Mouse (Mus musculus): ENCODE data around the gene Trpc4.

Gene Trpc4

DNA sequence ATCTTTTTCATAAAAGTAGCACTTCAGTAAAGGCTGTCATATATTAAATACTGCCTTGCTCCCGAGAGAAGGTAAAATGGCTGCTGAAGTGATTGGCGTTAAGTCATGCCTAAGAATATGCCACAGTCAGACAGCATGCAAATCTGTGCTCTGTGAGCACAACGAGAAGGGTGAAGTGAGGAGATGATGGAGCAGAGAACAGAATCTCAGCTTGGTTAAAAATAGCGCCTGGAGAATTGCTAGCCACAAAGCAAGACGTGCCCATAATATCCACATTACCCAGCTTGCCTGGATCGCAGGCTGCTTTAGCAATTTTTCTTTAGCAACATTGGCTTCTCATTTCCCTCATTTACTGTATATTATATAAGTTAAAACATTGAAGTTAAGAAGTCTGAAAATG, 113.3 kb downstream of the Trpc4 start:
- DNase-seq, result no peak

DNA sequence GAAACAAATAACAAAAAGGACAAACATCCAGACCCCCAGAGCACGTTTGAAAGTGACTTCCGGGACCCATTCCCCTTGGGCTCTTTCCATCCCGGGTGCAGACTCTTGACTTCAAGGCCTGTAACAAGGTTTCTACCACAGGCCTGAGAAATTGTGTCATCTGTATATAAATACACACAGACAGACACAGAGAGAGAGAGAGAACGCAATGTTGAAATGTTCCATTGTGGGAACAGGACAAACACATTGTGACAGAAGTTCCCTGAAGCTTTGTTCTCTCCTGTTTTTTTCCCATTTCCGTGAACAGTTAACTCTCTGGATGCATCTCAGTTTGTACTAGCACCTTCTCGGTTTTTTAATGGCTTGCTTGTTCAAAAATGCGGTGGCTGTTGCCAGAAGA, 118.8 kb downstream of the Trpc4 start:
- no peak for DNase-seq

DNA sequence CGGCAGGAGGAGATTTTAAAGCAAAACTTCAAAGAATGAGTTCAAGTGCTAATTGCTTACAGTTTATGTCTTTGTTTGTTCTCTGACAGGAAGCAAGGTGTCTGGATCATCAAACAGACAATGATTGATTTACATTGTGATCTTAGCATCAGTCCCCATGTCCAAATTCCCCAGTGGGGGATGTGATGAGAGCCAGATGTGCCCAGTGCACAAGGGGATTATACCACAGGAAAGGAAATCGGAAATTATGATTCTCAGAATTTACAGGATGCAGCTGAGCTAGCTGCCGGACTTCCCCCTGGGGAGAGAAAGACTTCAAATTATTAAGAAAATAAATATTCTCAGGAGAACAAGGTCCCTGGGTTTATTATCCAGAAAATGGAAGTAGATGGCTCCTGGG, 133.9 kb downstream of the Trpc4 start:
- peak; percentile 0 to 2 for DNase-seq

DNA sequence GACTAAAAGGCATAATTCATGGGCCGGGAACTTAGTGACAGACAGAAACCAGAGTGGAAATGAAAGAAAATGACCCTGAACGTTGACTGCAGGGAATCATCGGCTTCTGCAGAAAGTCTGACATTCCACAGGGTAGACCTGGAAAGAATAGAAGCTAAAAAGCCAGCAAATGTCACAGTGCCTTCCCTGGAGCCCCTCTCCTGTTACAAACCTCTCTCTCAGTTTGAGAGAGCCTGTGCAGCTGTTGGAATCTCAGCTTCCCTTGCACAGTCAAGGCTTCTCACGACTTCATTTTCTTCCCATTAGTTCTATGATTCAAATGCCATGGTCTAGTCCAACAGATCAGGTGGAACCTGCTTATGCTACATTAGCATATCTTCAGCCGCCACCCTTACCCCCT, 154.8 kb downstream of the Trpc4 start:
- DNase-seq, result no peak

DNA sequence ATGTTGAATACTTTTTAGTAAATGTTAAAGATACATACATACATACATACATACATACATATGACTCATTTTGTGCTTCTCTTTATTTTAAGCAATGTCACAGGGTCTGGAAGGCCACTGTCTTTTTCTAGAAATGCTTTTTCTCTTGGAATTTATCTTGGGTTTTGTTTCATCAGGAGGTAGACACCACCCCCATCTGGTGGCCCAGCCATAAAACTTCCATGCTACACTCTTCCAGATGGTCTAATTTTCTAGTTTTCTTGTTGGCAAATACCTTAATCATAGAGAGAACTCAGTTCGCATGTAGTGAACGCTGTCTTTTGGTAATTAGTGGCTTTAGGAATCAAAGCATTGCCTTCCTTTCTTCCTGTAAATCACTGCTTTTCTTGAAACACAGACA, 158.2 kb downstream of the Trpc4 start:
- DNase-seq, result no peak

DNA sequence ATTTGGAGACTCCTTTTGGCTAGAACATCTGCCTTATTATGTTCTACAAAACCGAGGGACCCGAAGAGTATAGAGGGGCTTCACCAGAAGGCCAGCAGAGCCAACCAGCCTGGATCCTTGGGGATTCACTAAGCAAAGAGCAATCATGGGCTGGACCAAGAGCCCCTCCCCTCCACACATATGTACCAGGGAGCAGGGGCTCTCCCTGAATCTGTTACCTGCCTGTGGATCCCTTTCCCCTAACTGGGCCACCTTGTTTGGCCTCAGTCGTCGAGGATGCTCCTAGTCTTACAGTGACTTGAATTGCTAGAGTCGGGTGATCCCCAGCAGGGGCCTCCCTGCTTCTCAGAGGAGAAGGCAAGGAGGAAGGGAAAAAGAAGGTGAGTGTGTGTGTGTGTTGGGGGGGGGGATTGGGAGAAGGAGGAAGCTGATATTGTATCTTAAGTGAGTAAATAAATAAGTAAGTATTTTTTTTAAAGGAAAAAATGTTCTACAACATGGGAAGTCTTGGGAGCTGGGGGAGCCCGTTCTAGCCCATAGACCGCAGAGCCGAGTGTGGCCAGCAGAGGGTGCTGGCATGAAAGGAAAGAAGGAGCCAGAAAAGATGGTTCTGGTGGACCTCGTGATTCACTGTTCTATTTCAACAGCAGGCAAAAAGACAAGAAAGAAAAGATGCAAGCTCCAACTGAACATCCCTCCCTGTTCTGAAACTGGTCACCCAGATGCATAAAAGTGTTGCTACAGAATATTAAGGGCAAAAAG, 197.2 kb downstream of the Trpc4 start:
- DNase-seq, result peak; percentile 51 to 87

DNA sequence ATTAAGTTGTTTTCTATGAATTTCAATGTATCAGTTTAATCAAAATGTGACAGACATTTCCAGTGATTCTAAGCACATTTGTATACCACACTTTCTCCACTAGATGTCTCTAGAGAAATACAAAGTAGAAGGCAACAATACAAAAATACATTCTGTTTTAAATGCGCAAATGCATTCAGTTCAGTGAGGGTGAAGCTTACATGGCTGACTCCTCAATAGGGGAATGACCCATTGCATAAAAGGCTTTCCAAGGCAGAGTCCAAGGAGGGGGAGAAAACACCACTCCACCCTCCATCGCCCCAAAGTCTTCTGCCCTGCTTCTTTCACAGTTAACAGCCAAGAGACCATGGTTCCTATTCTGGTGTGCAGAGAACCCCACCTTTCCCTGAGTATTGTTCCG, 201.7 kb downstream of the Trpc4 start:
- DNase-seq, result peak in 1 of 2 experiments; percentile 1

DNA sequence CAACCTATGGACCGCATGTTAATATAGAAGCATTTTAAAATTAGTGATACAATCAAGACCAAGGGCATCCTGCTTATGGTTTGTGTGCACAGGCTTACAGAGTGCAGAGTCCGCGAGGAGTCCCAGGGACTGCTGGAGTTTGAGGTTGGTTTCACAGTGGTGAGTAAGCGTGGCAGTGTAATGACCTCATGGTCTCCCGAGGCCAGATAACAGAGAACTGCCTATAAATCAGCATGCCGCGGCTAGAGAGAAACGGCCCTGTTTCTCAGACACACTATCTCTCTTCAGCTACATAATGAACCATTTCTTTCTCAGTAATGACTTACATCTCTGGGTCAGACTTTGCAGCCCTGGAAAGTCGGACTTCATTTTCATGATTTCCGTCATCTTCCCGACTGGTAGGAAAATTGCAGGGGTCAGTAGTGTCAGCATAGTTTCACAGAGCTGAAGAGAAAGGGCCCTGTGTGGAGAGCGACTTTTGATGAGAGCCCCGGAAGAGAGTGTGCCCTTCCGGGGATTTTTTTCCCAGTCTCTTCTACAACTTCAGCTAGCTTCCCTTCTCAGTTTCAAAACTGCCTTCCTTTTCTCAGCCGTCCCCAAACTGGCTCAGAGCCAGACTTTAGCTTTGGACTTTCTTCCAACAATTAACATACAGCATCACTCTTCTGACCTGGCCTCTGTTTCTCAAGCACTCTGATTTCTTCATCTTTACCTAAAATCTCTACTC, 202.8 kb downstream of the Trpc4 start:
- DNase-seq, result peak; percentile 20 to 24

DNA sequence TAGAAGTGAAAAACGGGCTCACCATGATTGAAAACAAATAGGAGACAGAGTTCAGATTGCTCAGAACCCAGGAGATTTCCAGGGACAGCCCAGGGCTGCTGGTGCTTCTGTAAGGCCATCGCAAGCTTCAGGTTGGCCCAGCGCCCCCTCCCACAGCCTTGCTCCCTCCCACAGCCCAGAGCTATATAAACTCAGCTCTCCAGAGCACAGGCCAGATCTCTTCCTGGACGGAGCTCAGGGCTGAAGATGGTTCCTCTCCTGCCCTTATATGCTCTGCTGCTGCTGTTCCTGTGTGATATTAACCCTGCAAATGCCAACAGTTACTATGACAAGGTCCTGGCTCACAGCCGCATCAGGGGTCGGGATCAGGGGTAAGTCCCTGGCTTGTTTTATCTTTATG, 205.1 kb downstream of the Trpc4 start, which contains the start of gene Postn:
Gene Postn (plus strand): TSS at position 213 of the 400 bp plus-strand sequence.
- DNase-seq, result no peak

DNA sequence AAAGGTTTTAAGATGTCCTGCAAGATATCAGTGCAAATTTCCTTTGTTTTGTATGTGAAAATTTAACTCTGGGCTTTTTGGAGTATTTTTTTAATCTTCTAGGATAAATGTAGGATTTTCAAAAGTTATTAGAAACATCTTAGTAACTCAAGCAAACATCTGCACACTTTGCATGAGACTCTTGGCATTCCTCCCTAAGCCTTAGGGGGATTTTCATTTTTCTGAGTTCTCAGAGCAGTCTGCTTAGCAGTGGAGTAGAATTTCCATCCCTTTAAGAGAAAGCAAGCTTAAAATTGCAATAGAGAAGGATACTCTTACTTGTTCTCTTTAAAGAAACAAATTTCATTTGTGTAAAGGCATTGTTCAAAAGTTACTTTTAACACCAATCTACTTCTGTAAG, 205.8 kb downstream of the Trpc4 start:
- no peak for DNase-seq
